Mouse (Mus musculus) adrenal gland, adult (tissue): Measurements from ENCODE around the gene Wdr74.

Experiments
- DNase-seq, 2 experiments: peaks; one replicate each; pipeline ENCODE4 v3.0.0; 2022 to 2023; ENCODE audit warnings: low spot score in 1 of 2; ENCODE audit not compliant: inconsistent age in 2 of 2

Gene Wdr74

DNA sequence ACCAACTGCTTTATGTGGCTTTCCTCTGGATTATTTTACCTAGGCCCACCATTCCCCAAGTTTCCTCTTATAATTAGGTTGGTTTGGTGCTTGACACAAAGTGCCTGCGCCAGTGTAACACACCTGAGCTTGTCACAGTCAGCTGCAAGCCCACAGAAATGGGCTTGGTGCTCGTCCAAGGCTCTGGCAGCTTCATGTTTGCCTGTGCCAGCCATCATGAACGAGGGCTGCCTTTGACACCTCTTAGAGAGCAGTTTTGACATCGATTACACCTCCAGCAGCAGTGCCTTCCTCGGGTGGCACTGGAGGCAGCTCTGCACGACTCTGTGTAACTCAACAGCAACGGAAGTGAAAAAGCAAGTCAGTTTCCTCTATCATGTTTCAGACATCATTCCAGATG, 54.5 kb downstream of the Wdr74 start:
- no peak for DNase-seq
